Mouse (Mus musculus) left cerebral cortex, postnatal 36 days (tissue): ENCODE results near the gene Ptcra. TPM values are rescaled to one million over a fixed set of nuclear protein-coding genes. Genes with fewer than 3 reads are reported as not detected.
"Not testable (repeated sequence)": the region's sequence is repeated elsewhere in the genome, so short reads cannot be mapped to it uniquely, and the experiment has no call there.

ENCODE experiments used
- DNase-seq, 2 experiments: peaks; one replicate each; pipeline ENCODE4 v3.0.0; 2021 to 2022; ENCODE audit warnings: low spot score in 2 of 2, mixed read lengths in 1 of 2
- intact Hi-C: fragments of 180-260 bp; cut with DNase I; formaldehyde crosslinking; loops from one replicate; pipeline ENCODE4 v1.15.1; 2025
- total RNA-seq, 2 experiments: library from RNA; stranded (reverse); gene quantifications; 2 replicates each; pipeline ENCODE4 v1.2.3; 2021

The Ptcra gene
- under 1 TPM; 0.25 to 0.41 TPM for total RNA-seq

DNA sequence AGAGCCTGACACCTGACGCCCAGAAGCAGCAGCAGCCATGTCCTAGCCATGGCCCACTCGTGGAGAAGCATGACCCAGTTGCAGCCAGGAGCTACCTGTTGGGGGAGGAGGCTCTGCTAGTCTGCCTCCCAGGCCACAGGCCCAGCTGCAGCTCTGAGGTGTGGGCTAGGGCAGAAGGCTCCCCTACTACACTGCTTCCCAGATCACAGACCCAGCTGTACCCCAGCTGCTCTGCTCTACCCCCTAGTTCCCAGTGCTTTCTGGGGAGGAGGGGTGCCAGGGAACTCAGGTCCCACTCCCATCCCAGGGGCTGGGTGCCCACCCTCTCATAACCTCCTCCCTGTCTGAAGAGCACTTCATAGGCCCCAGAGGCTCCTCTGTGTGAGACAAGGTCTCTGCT lies at the start of gene Ptcra:
Gene Ptcra (minus strand): TSS at position 169 of the 400 bp plus-strand sequence.
- intact Hi-C loops, result no loop called here
- DNase-seq, result no peak

DNA sequence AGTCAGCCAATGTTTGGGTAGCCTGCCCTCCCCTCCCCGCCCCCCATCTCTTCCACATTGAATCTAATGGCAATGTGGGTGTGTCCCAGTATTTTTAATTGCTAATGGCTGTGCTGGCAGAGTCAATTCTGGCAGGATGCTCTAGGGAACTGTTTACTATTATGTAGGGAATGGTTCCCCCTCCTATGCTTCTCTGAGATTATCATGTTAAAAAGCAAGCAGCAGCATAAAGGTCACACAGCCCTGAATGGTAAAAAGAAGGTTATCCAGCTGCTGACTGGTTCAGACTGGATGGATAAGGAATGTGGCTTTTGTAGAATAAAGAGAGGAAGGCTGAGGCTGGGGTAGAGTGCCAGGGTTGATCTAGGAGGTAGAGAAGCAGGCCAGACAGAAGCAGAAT lies 48.9 kb upstream of the Ptcra start:
- no peak for DNase-seq
- intact Hi-C loops, result no loop called here

GRCm38 (mm10) chr17:46810672-46811071 lies 47.2 kb upstream of the Ptcra start:
- intact Hi-C loops, result no loop called here
- no peak for DNase-seq

DNA sequence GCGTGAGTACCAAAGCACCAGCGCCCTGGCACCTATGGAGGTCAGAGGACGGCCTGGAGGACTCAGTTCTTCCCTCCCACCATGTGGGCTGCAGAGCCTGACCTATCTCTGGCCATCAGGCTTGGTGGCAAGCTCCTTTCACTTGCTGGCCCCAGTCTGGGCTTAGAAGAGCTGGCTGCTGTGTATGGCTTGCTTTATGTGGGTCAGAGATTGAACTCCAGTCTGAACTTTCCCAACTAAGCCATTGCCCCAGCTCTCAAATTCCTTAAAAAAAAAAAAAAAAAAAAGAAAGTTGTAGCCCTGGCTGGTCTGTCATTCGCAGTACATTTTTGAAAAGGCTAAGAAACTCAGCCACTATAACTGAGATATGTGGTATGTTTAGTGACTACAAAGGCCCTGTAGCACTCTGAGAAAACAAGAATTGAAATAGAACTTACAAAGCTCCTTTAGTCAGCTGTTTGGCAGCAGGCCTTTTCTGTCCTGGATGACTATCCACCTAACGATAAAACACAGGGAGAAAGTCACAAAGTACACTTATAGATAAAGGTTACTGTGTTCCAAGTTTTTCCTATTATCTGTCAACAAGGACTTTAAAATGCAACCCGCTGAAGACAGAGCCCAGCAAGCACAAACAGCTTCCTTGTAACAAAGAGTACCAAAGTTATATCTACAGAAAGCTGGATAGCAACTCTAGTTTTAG lies 45.8 kb upstream of the Ptcra start:
- DNase-seq, result no peak
- intact Hi-C loops, result no loop called here

- no peak for DNase-seq
- intact Hi-C loops, result no loop called here
Measured at GRCm38 (mm10) chr17:46808376-46808775, 44.9 kb upstream of the Ptcra start.

GRCm38 (mm10) chr17:46801761-46802160 lies 38.2 kb upstream of the Ptcra start:
- intact Hi-C loops, result no loop called here

DNA sequence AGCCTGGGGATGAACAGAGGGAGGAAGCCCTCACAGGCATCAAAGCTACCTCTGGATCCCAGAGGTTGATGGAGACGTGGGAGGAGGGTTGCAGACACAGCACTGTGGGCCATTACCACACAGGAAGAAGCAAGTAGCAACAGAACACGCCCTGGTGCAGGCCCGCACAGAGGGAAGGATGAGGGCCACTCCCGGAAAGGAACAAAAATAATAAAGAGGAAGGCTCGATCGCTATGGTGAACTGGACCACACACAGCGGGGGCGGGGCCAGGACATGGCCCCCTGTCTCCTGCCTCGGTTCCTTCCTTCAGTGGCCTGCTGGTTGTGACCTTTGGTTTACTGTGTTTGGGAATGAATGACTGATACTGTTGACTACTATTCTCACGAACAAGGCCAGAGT lies 36.2 kb upstream of the Ptcra start:
- DNase-seq, result no peak
- intact Hi-C loops, result no loop called here

More at GRCm38 (mm10) chr17:46801761-46802160, 38.2 kb upstream of the Ptcra start:
- DNase-seq, result no peak

DNA sequence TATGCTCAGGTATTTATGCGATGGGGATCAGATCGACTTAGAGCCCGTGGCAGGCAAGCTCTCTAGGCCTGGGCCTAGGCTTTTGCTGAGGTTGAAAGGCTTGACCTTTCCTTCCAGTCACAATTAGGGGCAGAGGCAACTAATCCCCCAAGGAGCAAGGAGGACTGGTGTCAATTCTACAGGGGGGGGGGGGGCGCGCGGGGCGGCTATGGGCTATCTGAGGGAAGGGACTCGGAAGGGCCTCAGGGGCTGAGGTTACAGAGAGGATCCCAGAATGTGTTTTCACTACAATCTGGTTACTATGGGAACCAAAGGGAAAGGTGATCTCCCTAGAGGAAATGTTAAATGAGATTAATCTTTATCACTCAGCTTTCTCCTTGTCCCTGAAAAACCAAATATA lies 33.9 kb upstream of the Ptcra start:
- intact Hi-C loops, result no loop called here
- no peak for DNase-seq

DNA sequence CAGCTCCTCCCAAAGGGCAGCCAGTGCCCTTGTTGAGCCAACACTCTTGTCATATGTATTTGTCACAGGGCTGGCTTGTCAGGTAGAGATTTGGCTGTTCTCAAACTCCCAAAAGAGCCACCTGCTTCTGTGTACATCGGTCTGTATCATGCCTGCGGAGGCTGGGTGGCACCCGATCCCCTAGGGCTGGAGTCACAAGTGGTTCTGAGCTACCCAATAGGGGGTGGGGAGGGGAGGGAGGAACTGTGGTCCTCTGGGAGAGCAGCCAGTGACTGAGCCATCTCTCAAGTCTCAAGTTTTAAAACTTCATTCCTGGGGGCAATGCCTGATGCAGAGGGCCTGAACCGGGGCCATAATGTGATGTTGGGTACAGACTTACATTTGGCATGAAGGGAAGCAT lies 33.2 kb upstream of the Ptcra start:
- intact Hi-C loops, result no loop called here
- no peak for DNase-seq

DNA sequence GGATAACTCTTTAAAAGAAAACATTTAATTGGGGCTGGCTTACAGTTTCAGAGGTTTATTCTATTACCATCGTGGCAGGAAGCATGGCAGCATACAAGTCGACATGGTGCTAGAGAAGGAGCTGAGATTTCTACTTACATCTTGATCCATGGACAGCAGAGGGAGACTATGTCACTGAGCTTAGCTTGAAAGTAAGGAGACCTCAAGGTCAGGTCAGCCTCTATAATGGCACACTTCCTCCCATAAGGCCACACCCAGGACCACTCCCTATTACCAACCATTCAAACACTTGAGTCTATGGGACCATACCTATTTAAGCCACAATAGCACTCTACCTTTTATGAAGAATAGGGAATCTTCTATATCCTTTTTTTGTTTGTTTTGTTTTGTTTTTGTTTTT lies 29.5 kb upstream of the Ptcra start:
- no peak for DNase-seq
- intact Hi-C loops, result no loop called here

- intact Hi-C loops, DNase-seq: not testable (repeated sequence)
Measured at GRCm38 (mm10) chr17:46787974-46788373, 24.5 kb upstream of the Ptcra start.

DNA sequence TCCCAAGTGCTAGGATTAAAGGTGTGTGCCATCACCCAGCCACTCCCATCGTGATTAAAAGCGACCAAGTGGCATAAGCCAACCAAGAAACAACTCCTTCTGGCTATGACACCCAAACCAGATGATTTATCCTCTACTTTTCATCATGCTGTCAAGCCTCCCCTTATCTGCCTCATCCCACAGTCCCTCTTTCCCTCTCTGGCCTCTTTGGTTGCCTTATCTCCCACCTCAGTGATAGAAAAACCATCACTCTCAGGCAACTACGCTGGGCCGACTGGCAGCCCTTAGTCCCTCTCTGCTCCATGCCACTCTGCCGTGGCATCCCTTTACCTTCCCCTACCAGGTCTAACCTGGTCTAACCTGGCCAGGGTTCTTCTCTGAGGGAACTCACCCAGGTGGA lies 23.4 kb upstream of the Ptcra start:
- intact Hi-C loops, result no loop called here
- DNase-seq, result no peak

GRCm38 (mm10) chr17:46783222-46783565 lies 19.7 kb upstream of the Ptcra start:
- intact Hi-C loops, result loop anchor here (2.0 to 5.0 kb wide), 2 partner anchors 74 to 108 kb away; partner anchors contain the start of genes Bicral and Tbcc
- DNase-seq, result no peak

DNA sequence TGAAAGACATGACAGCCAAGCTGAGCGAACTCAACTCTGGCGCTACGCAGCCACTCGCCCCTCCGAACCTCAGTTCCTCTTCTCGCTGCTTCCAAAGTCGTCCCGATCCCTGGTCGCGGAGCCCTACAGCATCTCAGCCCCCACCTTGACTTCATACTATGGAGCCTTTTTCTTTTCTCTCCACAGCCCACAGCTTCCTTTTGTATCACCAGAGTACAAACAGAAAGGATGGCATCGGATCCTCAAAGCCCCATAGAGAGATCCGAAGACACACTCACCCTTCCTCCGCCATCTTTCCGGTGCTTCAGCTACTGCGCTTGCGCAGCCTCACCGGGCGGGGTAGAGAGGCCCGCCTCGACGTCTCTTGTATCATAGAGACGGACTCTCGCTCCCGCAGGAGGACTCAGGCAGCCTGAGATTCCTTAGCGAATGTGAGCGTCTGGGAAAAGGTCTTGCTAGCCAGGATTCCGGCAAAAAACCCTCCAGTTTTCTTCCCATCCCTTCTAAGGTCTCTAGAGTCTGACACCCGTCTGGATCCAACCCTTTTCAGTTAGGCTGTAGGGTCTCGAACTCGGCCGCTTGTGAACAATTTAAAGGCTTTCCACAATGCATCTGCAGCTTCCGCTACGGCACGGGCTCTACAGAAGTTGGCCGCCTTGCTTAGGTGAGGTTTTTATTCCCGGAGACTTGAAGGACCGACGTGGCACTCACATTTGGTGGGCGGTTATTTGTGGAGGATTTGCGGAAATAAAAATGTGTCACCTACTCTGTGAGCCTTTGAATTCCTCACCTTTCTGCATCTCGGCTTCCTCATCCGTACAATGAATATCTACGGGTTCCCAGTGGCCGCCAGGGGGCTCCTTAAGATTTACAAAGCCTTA lies 19.1 kb upstream of the Ptcra start, which contains the start of gene Rpl7l1:
Gene Rpl7l1 (minus strand): TSS at position 332 of the 881 bp plus-strand sequence.
- peak; percentile 88 to 91 for DNase-seq
- intact Hi-C loops, result loop anchor here (2.0 to 5.0 kb wide), 2 partner anchors 75 to 108 kb away; partner anchors contain the start of genes Bicral and Tbcc

DNA sequence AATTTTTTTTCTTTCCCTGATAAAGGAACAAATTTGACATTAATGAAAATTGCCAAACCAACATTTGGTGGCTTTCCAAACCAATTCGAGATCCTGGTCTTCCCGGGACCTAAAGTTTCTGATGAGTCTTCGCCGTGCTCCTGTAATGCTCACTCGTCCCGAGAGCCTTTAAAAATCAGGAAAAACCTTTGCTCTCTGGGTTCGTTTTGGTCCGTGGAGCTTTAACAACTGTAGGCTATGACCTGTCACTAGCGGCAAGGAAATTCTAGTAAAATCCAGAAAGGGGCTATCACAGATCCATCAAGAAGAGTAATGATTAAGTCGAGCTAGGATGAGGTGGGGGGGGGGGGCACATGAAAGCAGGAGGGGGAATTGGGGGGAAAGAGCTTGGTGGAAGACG lies 18.4 kb upstream of the Ptcra start:
- no peak for DNase-seq
- intact Hi-C loops, result loop anchor here (2.0 to 5.0 kb wide), 2 partner anchors 75 to 109 kb away; partner anchors contain the start of genes Bicral and Tbcc

- no peak for DNase-seq
- intact Hi-C loops, result no loop called here
Measured at GRCm38 (mm10) chr17:46776087-46776486, 12.6 kb upstream of the Ptcra start.

DNA sequence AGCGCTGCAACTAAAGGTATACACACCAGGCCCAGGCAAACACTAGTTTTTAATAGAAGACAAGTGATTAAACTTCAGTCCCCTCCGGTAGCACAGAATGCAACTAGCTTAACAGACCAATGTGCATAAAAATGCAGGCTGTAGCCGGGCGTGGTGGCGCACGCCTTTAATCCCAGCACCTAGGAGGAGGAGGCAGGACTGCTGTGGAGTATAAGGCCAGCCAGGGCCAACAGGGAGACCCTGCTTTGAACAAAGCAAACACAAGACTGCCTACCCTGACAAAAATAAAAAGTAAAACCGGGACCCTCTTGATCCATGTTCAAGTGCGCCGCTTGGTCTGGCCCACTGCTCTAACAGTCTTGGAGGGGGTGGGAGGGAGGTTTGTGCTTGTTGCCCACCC lies 11.6 kb upstream of the Ptcra start:
- intact Hi-C loops, result no loop called here
- DNase-seq, result no peak

GRCm38 (mm10) chr17:46774131-46774472 lies 10.6 kb upstream of the Ptcra start:
- intact Hi-C loops, result no loop called here
- no peak for DNase-seq

- DNase-seq, result no peak
- intact Hi-C loops, result loop anchor here (2.0 kb wide), 1 partner anchor 21 kb away; the partner anchor contains the start of gene Cnpy3
Measured at GRCm38 (mm10) chr17:46773278-46774130, 10.0 kb upstream of the Ptcra start.
